Mouse (Mus musculus): Measurements from ENCODE around the gene Il1r1. TPM values are rescaled to one million over a fixed set of nuclear protein-coding genes. Genes with fewer than 3 reads are reported as not detected.

Gene Il1r1
- polyA plus RNA-seq, 1 experiment = 1.9 TPM

DNA sequence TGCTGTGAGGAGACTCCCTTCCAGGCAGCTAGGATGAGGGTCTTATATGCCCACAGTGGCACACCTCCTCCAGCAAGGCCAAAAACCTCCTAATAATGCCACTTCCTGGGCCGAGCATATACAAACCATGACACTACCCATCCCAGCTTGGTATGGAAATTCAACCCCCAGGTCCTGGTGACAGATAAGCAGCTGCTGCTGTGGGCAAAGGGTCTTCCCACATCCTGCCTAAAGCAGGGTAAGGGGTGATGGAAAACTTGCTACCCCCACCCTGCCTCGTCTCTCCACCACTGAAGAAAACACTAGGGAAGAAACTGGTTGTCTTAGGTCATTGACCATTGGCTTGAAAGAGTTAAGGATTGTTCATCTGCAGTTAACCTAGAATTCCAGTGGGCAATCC lies 53.8 kb downstream of the Il1r1 start:
- Histone ChIP-seq H3K36me3 (ENCODE audit: control insufficient read depth, insufficient read depth, low read length) (no peaks in the 10 kb centered on the region), H3K4me1 (ENCODE audit: control insufficient read depth, insufficient read depth, low read length) (no peaks in the 10 kb centered on the region; the same call in 1 of the 2 replicates), H3K27me3 (ENCODE audit: control insufficient read depth, insufficient read depth, low read length) (no peaks in the 10 kb centered on the region), H3K4me3 (ENCODE audit: control insufficient read depth, low read depth, low read length) (no peak overlapping the region), H3K27ac (ENCODE audit: control insufficient read depth, insufficient read depth, low read depth, low read length) (no peak overlapping the region)
- TF ChIP-seq POLR2A (IDR thresholded peaks at IDR 0.05; ENCODE audit: control insufficient read depth, low read depth, low read length) (no peak), CTCF (IDR thresholded peaks at IDR 0.05; ENCODE audit: control insufficient read depth, insufficient read depth, insufficient replicate concordance, low read depth, low read length) (no peak)

DNA sequence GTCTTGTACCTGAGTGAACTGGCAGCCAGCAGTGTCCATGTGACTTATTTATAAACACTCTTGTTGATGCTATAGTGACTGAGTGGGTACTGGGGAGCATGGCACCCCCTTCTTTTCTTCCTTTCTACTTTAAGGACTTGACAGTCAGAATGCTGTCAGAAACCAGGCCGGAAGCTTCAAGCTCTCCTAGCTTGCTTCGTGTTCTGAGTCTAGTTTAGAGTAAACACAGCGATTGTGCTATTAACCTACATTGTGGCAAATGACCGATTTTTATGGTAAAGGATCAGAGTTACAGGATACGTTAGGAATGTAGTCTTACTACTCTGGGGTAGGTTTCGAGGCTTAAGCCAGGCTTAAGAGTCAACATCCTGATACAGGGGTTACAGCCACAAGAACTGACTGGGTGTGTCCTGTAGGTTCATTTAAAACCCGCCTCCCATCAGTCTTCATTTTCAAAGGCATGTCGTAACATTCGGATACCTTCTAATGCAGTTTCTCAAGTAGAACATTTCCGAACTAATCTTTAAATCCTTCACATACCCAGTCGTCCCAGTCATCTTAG lies 54.4 kb downstream of the Il1r1 start:
- no peak overlapping the region for H3K27ac ChIP-seq (ENCODE audit: control insufficient read depth, insufficient read depth, low read depth, low read length)
- H3K4me1 ChIP-seq (ENCODE audit: control insufficient read depth, insufficient read depth, low read length) = no peaks in the 10 kb centered on the region
- H3K4me3 ChIP-seq (ENCODE audit: control insufficient read depth, low read depth, low read length) = no peak overlapping the region
- no peaks in the 10 kb centered on the region for H3K27me3 ChIP-seq (ENCODE audit: control insufficient read depth, insufficient read depth, low read length)
- no peaks in the 10 kb centered on the region for H3K36me3 ChIP-seq (ENCODE audit: control insufficient read depth, insufficient read depth, low read length)
- TF ChIP-seq CTCF (IDR thresholded peaks at IDR 0.05; ENCODE audit: control insufficient read depth, insufficient read depth, insufficient replicate concordance, low read depth, low read length) (no peak), POLR2A (IDR thresholded peaks at IDR 0.05; ENCODE audit: control insufficient read depth, low read depth, low read length) (no peak)

DNA sequence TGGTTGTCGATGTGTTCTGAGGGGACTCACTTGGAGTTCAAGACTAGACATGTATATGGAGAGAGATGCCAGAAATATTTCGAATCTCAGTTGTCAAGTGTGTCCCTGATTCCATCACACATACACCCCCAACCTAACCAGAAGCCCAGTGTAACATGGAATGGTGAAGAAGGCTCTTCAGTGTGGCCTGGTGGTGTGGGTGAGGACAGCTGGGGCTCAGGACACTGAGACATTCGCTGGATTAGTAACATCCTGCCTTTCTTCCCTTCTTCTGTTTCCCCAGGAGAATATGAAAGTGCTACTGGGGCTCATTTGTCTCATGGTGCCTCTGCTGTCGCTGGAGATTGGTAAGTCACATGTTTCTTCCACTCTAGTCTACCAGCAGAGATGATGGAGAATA lies 57.1 kb downstream of the Il1r1 start:
- Histone ChIP-seq H3K36me3 (ENCODE audit: control insufficient read depth, insufficient read depth, low read length) (no peaks in the 10 kb centered on the region), H3K27ac (ENCODE audit: control insufficient read depth, insufficient read depth, low read depth, low read length) (no peak overlapping the region), H3K4me1 (ENCODE audit: control insufficient read depth, insufficient read depth, low read length) (no peaks in the 10 kb centered on the region), H3K27me3 (ENCODE audit: control insufficient read depth, insufficient read depth, low read length) (no peaks in the 10 kb centered on the region), H3K4me3 (ENCODE audit: control insufficient read depth, low read depth, low read length) (no peak overlapping the region)
- TF ChIP-seq CTCF (IDR thresholded peaks at IDR 0.05; ENCODE audit: control insufficient read depth, insufficient read depth, insufficient replicate concordance, low read depth, low read length) = no peak
- TF ChIP-seq POLR2A (IDR thresholded peaks at IDR 0.05; ENCODE audit: control insufficient read depth, low read depth, low read length) = no peak

DNA sequence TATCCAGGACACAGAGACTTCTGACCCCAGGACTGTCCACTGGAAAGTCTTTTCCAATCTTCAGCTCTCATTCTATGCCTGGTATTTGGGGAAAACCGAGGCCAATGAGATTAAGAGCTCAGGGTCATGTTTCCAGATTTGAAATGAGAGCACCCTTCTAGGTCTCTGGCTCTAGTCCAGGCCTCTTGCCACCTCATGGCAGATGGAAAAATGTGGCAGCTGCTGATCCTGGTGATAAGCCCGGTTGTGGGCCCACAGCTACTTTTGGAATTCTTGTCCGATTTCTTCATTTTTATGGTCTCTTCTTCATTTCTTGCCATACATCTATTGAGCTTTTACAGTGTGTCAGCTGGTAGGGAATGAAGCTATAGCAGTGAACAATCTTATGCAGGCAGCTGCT lies 57.5 kb downstream of the Il1r1 start:
- Histone ChIP-seq H3K36me3 (ENCODE audit: control insufficient read depth, insufficient read depth, low read length) (no peaks in the 10 kb centered on the region), H3K27me3 (ENCODE audit: control insufficient read depth, insufficient read depth, low read length) (no peaks in the 10 kb centered on the region), H3K4me1 (ENCODE audit: control insufficient read depth, insufficient read depth, low read length) (no peaks in the 10 kb centered on the region), H3K27ac (ENCODE audit: control insufficient read depth, insufficient read depth, low read depth, low read length) (no peak overlapping the region), H3K4me3 (ENCODE audit: control insufficient read depth, low read depth, low read length) (no peak overlapping the region)
- TF ChIP-seq POLR2A (IDR thresholded peaks at IDR 0.05; ENCODE audit: control insufficient read depth, low read depth, low read length) = no peak
- TF ChIP-seq CTCF (IDR thresholded peaks at IDR 0.05; ENCODE audit: control insufficient read depth, insufficient read depth, insufficient replicate concordance, low read depth, low read length) = no peak

DNA sequence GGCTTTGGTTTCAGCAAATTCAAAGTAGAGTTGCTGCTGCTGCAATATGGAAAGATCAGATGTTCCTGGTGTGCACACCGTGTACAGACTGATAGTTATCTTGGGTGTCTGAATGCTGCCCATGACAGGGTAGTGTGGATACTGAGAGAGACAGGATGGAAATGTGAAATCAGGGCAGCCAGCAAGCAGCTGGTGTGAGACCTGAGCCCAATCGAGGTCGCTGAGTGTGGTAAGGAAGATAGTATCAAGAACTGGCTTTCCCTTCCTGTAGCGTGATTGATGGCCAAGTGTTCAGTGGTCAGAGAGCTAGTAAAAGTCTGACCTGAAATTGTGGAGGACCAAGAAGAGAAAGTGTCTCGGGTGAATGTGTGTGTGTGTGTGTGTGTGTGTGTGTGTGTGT lies 59.1 kb downstream of the Il1r1 start:
- Histone ChIP-seq H3K27me3 (ENCODE audit: control insufficient read depth, insufficient read depth, low read length) (no peaks in the 10 kb centered on the region), H3K36me3 (ENCODE audit: control insufficient read depth, insufficient read depth, low read length) (no peaks in the 10 kb centered on the region), H3K4me1 (ENCODE audit: control insufficient read depth, insufficient read depth, low read length) (no peaks in the 10 kb centered on the region), H3K27ac (ENCODE audit: control insufficient read depth, insufficient read depth, low read depth, low read length) (no peak overlapping the region), H3K4me3 (ENCODE audit: control insufficient read depth, low read depth, low read length) (no peak overlapping the region)
- TF ChIP-seq CTCF (IDR thresholded peaks at IDR 0.05; ENCODE audit: control insufficient read depth, insufficient read depth, insufficient replicate concordance, low read depth, low read length) = no peak
- TF ChIP-seq POLR2A (IDR thresholded peaks at IDR 0.05; ENCODE audit: control insufficient read depth, low read depth, low read length) = no peak

DNA sequence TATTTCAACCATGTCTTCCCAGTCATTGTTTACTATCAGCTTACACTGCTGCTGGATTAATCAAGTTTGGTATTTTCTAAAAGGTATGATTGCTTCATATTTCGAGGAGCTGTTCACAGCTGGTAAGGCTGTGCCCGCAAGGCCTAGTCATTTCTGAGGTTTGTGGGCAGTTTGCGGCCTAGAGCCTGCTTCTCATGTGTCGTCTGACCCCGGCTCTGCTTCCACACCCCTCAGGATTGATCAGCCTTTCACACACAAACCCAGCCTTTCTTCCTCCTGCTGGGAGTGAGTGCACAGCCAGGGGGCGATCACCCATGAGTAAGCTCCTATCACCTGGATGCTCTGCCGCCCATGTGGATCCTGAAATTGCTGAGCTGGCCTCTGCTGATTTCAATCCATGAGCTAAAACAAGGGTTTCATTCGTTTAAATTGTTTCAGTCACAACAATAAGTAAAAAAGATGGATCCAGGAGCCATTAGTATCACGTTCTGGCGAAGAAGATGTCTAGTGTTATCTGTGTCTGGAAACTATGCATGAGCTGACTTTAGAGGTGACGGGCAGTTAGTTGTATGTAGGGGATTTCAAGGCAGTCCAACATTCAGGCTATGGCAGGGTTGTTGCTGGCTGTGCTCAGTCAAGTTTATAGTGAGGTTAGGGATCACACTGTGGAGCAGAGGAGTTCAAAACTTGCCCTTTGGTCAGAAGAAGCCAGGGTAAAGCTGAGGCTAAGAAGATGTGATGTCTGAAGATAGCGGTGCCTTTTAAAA lies 65.8 kb downstream of the Il1r1 start:
- Histone ChIP-seq H3K36me3 (ENCODE audit: control insufficient read depth, insufficient read depth, low read length) (no peaks in the 10 kb centered on the region), H3K27me3 (ENCODE audit: control insufficient read depth, insufficient read depth, low read length) (no peaks in the 10 kb centered on the region), H3K27ac (ENCODE audit: control insufficient read depth, insufficient read depth, low read depth, low read length) (no peak overlapping the region), H3K4me3 (ENCODE audit: control insufficient read depth, low read depth, low read length) (no peak overlapping the region), H3K4me1 (ENCODE audit: control insufficient read depth, insufficient read depth, low read length) (no peaks in the 10 kb centered on the region; the same call in 1 of the 2 replicates)
- no peak for TF ChIP-seq POLR2A (IDR thresholded peaks at IDR 0.05; ENCODE audit: control insufficient read depth, low read depth, low read length)
- no peak for TF ChIP-seq CTCF (IDR thresholded peaks at IDR 0.05; ENCODE audit: control insufficient read depth, insufficient read depth, insufficient replicate concordance, low read depth, low read length)

DNA sequence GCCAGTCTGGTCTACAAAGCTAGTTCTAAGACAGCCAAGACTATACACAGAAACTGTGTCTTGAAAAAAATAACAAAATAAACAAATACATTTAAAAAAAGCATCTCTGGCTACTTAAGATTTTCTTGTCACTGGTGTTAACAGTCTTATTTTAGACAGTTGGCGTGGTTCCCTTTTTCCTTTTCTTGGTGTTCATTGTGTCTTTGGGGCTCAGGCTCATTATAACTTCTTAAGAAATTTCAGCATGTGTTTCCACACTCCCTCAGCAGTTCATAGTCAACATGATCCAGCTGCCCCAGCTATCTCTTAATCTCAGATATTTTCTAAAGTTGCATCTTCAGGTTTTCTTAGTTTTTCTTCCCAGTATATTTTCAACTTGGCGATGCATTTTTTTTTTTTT lies 67.4 kb downstream of the Il1r1 start:
- no peaks in the 10 kb centered on the region; the same call in 1 of the 2 replicates for H3K4me1 ChIP-seq (ENCODE audit: control insufficient read depth, insufficient read depth, low read length)
- no peak overlapping the region for H3K27ac ChIP-seq (ENCODE audit: control insufficient read depth, insufficient read depth, low read depth, low read length)
- no peak for TF ChIP-seq CTCF (IDR thresholded peaks at IDR 0.05; ENCODE audit: control insufficient read depth, insufficient read depth, insufficient replicate concordance, low read depth, low read length)
- no peak for TF ChIP-seq POLR2A (IDR thresholded peaks at IDR 0.05; ENCODE audit: control insufficient read depth, low read depth, low read length)
- H3K27me3 ChIP-seq (ENCODE audit: control insufficient read depth, insufficient read depth, low read length) = no peaks in the 10 kb centered on the region
- no peak overlapping the region for H3K4me3 ChIP-seq (ENCODE audit: control insufficient read depth, low read depth, low read length)
- no peaks in the 10 kb centered on the region for H3K36me3 ChIP-seq (ENCODE audit: control insufficient read depth, insufficient read depth, low read length)
